Mouse (Mus musculus) limb, embryonic 11.5 days (tissue): Measurements from ENCODE around the gene Sstr4. TPM values are rescaled to one million over a fixed set of nuclear protein-coding genes. Genes with fewer than 3 reads are reported as not detected.

ENCODE experiments used
- ATAC-seq: fragments of 200-750 bp; cut with Nextera tagmentation; 2 replicates; pipeline ENCODE4 v1.8.0; 2017; ENCODE audit warnings: low read depth; ENCODE audit not compliant: insufficient number of reproducible peaks, low FRiP score, low TSS enrichment
- DNase-seq: peaks from one replicate; pipeline ENCODE4 v3.0.0-alpha.2; 2015; ENCODE audit warnings: low spot score
- H3K27ac ChIP-seq: fragments of 300-500 bp; sonication (generic); replicated peaks from 2 replicates; pipeline ENCODE4 v1.5.1; 2014; ENCODE audit warnings: low read depth, mild to moderate bottlenecking, low read length
- H3K27me3 ChIP-seq: fragments of 300-500 bp; sonication (generic); 2 replicates; pipeline ENCODE4 v1.6.1; 2014; ENCODE audit warnings: mild to moderate bottlenecking, low read length, mixed read lengths; ENCODE audit not compliant: control insufficient read depth, insufficient read depth
- H3K36me3 ChIP-seq: fragments of 300-500 bp; sonication (generic); 2 replicates; pipeline ENCODE4 v1.6.1; 2014; ENCODE audit warnings: mild to moderate bottlenecking, low read length, moderate library complexity, mixed read lengths; ENCODE audit not compliant: control insufficient read depth, insufficient read depth
- H3K4me1 ChIP-seq: fragments of 300-500 bp; sonication (generic); 2 replicates; pipeline ENCODE4 v1.6.1; 2014; ENCODE audit warnings: low read length, mixed read lengths; ENCODE audit not compliant: control insufficient read depth, insufficient read depth
- H3K4me2 ChIP-seq: fragments of 300-500 bp; sonication (generic); 2 replicates; pipeline ENCODE4 v1.6.1; 2014; ENCODE audit warnings: low read depth, mild to moderate bottlenecking, moderate library complexity; ENCODE audit not compliant: severe bottlenecking
- H3K4me3 ChIP-seq: fragments of 300-500 bp; sonication (generic); 2 replicates; pipeline ENCODE4 v1.5.1; 2014; ENCODE audit warnings: low read depth, low read length
- H3K9ac ChIP-seq: fragments of 300-500 bp; sonication (generic); 2 replicates; pipeline ENCODE4 v1.6.1; 2014; ENCODE audit warnings: mild to moderate bottlenecking, low read length
- H3K9me3 ChIP-seq: fragments of 300-500 bp; sonication (generic); 2 replicates; pipeline ENCODE4 v1.6.1; 2016; ENCODE audit warnings: low read length; ENCODE audit not compliant: control insufficient read depth
- WGBS: fragments of 180-500 bp; shearing (Covaris S2); extraction: QIAGEN DNeasy Blood & Tissue Kit; methylation state at CpG from one replicate; pipeline ENCODE4 v1.1.7; 2014; 5-methylcytosine and 5-hydroxymethylcytosine counted together
- polyA plus RNA-seq: library from polyadenylated mRNA; unstranded; fragments of >200 nt; fragmentation: Nextera tagmentation; extraction: Ambion mirVana; gene quantifications from 2 replicates; pipeline ENCODE4 v1.2.1, GENCODE M21; 2014

Gene Sstr4
- polyA plus RNA-seq, 1 experiment from 2014 or later = 0.64 TPM

GRCm38 (mm10) chr2:148444472-148444871 is 49.3 kb downstream of the Sstr4 start:
- Histone ChIP-seq H3K4me3 (no peak overlapping the region), H3K9ac (no peak overlapping the region), H3K4me1 (no peaks in the 10 kb centered on the region), H3K4me2 (no peak overlapping the region), H3K9me3 (no peaks in the 10 kb centered on the region), H3K36me3 (no peaks in the 10 kb centered on the region), H3K27ac (no peak overlapping the region), H3K27me3 (no peaks in the 10 kb centered on the region)
- DNase-seq = no peak
- ATAC-seq = no peak
- 48% methylated on average over 1 of the region's 1 CpGs for WGBS

- Histone ChIP-seq H3K4me3 (no peak overlapping the region), H3K27ac (no peak overlapping the region), H3K27me3 (no peaks in the 10 kb centered on the region), H3K9me3 (no peaks in the 10 kb centered on the region), H3K9ac (no peak overlapping the region), H3K4me2 (no peak overlapping the region), H3K36me3 (no peaks in the 10 kb centered on the region), H3K4me1 (no peaks in the 10 kb centered on the region)
- ATAC-seq = no peak
- WGBS = 91% methylated on average over 1 of the region's 1 CpGs
- no peak for DNase-seq
Observed at GRCm38 (mm10) chr2:148445616-148446015, 50.5 kb downstream of the Sstr4 start.

Other genes starting within 250 kb of the Sstr4 start
- gene Thbd, start 12.8 kb downstream of the Sstr4 start, polyA plus RNA-seq = 3.7 and 3.9 TPM in 2 replicates
- gene Cd93, start 48.2 kb downstream of the Sstr4 start, polyA plus RNA-seq = 5.2 and 5.9 TPM in 2 replicates